Mouse (Mus musculus) fibroblast of lung, adult 2 months (primary cell): ENCODE data around the gene Plxna1.
A peak's percentile ranks its signal among the peaks of the same experiment; 100 is the strongest.

Experiments used
- DNase-seq: peaks from one replicate; pipeline ENCODE4 v3.0.0-alpha.2; 2011; ENCODE audit warnings: low read depth

Plxna1 gene

GRCm38 (mm10) chr6:89362281-89363106, at the start of gene Plxna1:
TSS of gene Plxna1 (minus strand) at chr6:89362620.
- no peak for DNase-seq

- no peak for DNase-seq
Observed at GRCm38 (mm10) chr6:89409041-89409440, 46.6 kb upstream of the Plxna1 start.

- no peak for DNase-seq
Observed at GRCm38 (mm10) chr6:89408259-89408658, 45.8 kb upstream of the Plxna1 start.

GRCm38 (mm10) chr6:89407247-89407889, 44.9 kb upstream of the Plxna1 start:
- no peak for DNase-seq

- no peak for DNase-seq
Observed at GRCm38 (mm10) chr6:89404964-89405363, 42.5 kb upstream of the Plxna1 start.

GRCm38 (mm10) chr6:89403257-89404225, 41.1 kb upstream of the Plxna1 start:
- no peak for DNase-seq

GRCm38 (mm10) chr6:89402406-89402805, 40.0 kb upstream of the Plxna1 start:
- no peak for DNase-seq

- no peak for DNase-seq
Observed at GRCm38 (mm10) chr6:89399564-89399963, 37.1 kb upstream of the Plxna1 start.

- DNase-seq: no peak
Observed at GRCm38 (mm10) chr6:89397919-89398318, 35.5 kb upstream of the Plxna1 start.

GRCm38 (mm10) chr6:89393820-89394219, 31.4 kb upstream of the Plxna1 start:
- no peak for DNase-seq

- no peak for DNase-seq
Observed at GRCm38 (mm10) chr6:89392213-89392612, 29.8 kb upstream of the Plxna1 start.

GRCm38 (mm10) chr6:89389771-89390170, 27.4 kb upstream of the Plxna1 start:
- DNase-seq: no peak

GRCm38 (mm10) chr6:89386956-89387355, 24.5 kb upstream of the Plxna1 start:
- DNase-seq: peak; percentile 75

- DNase-seq: no peak
Observed at GRCm38 (mm10) chr6:89384699-89385098, 22.3 kb upstream of the Plxna1 start.

GRCm38 (mm10) chr6:89381851-89382250, 19.4 kb upstream of the Plxna1 start:
- DNase-seq: no peak

GRCm38 (mm10) chr6:89381172-89381571, 18.8 kb upstream of the Plxna1 start:
- DNase-seq: no peak

- no peak for DNase-seq
Observed at GRCm38 (mm10) chr6:89380751-89381150, 18.3 kb upstream of the Plxna1 start.

GRCm38 (mm10) chr6:89378264-89378663, 15.8 kb upstream of the Plxna1 start:
- DNase-seq: no peak

- DNase-seq: no peak
Observed at GRCm38 (mm10) chr6:89368812-89369211, 6.4 kb upstream of the Plxna1 start.

GRCm38 (mm10) chr6:89364342-89364741, 1.9 kb upstream of the Plxna1 start:
- DNase-seq: no peak

GRCm38 (mm10) chr6:89363107-89363451, 659 bp upstream of the Plxna1 start:
- DNase-seq: no peak
